Mouse (Mus musculus): ENCODE measurements around the gene Mul1. TPM values are rescaled to one million over a fixed set of nuclear protein-coding genes. Genes with fewer than 3 reads are reported as not detected.

Gene Mul1
- polyA plus RNA-seq (2014; fragmentation: Nextera tagmentation; extraction: Ambion mirVana), result 17.1 and 19.2 TPM in 2 replicates

DNA sequence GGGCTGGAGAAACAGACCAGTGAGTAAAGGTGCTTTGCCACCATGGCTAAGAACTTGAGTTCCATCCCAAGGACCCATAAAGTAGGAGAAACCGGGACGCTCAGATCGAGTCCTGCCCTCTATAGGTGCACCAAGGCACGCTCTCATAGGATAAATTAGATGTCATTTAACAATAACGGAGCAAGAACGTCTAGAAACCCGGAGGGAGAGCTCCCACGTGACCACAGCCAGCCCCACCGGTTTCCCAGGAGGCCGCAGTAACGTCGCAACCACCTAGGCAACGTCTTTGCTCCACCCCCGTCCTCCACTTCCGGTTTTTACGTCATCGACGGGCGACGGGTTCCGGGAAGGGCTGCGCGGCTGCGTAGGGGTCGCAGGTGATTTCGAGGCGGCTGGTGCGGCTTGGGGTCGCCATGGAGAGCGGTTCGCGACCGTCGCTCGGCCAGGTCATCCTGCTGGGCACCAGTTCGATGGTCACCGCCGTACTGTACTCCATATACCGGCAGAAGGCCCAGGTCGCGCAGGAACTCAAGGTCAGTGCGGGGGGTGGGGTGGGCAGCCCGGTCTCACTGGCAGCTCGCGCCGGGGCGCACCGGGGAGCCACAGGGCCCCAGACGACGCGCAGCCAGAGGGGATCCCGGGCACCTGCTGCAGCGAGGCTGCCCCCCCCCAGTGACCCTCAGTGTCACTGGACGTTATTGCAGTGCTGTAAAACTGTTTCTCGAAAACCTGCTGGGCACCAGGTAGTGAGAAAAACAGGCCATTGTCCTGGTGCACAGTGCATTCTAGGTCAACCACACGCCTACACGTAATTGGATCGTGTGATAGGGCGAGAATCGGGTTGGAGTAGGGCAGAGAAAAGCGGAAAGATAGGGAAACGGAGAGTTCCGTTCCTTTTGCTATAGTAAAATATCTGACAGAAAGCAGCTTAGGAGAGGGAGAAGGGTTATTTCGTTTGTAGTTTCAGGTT, at the start of gene Mul1:
Gene Mul1, plus strand, starts transcription at position 325 of the 970 bp plus-strand sequence.
- H3K4me1 ChIP-seq (ENCODE audit: control insufficient read depth in 2 of 2, insufficient read depth in 2 of 2, low read length in 2 of 2), result peaks cover 4 to 8% of the 10 kb centered on the region in 2 experiments
- H3K9ac ChIP-seq (ENCODE audit: low read length), result peak within 1 kb of the TSS; percentile 85
- peak within 1 kb of the TSS; percentile 79 to 85 for H3K4me3 ChIP-seq (ENCODE audit: control insufficient read depth in 1 of 2, insufficient read depth in 1 of 2, low read depth in 1 of 2, low read length in 2 of 2)
- peak; percentile 87 for ATAC-seq (ENCODE audit: insufficient number of reproducible peaks, insufficient read depth, low FRiP score, low read depth)
- peaks cover 6% of the 10 kb centered on the region; the same call in 1 of the 2 replicates for H3K27me3 ChIP-seq (ENCODE audit: control insufficient read depth, insufficient read depth, low read length)
- H3K27ac ChIP-seq (replicated peaks in 1 of 2; ENCODE audit: control insufficient read depth in 1 of 2, insufficient read depth in 1 of 2, low read depth in 2 of 2, low read length in 2 of 2), result peak within 1 kb of the TSS; percentile 34 to 56
- no peaks in the 10 kb centered on the region for H3K9me3 ChIP-seq (ENCODE audit: control insufficient read depth, low read length)
- 2% methylated on average over 64 of the region's 64 CpGs for WGBS
- peaks cover 36% of the 10 kb centered on the region for H3K36me3 ChIP-seq (ENCODE audit: control insufficient read depth, insufficient read depth, low read length)
- H3K4me2 ChIP-seq (ENCODE audit: low read length), result peak within 1 kb of the TSS; percentile 68

DNA sequence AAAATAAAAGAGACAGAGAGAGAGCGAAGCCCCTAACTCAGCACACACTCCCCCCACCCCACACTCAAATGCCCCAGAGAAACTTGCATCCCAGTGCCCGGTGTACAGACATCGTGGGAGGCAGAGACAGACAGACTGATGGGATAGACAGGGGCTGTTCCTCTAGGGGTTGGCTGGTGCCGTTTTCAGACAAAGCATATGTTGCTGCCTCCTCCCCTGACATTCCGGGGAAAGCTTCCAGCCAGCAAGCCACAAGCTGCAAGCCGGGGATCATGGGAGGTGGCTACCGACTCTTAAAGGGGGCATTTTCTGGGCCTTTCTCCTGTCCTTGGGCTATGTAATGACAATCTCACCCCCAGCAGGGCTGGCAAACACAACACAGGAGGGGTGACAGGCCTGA, 40.8 kb upstream of the Mul1 start:
- Histone ChIP-seq H3K4me3 (ENCODE audit: control insufficient read depth in 1 of 2, insufficient read depth in 1 of 2, low read depth in 1 of 2, low read length in 2 of 2) (no peak overlapping the region), H3K9me3 (ENCODE audit: control insufficient read depth, low read length) (no peaks in the 10 kb centered on the region), H3K27ac (replicated peaks in 1 of 2; ENCODE audit: control insufficient read depth in 1 of 2, insufficient read depth in 1 of 2, low read depth in 2 of 2, low read length in 2 of 2) (no peak overlapping the region), H3K36me3 (ENCODE audit: control insufficient read depth, insufficient read depth, low read length) (no peaks in the 10 kb centered on the region), H3K9ac (ENCODE audit: low read length) (no peak overlapping the region), H3K4me2 (ENCODE audit: low read length) (no peak overlapping the region), H3K4me1 (ENCODE audit: control insufficient read depth in 2 of 2, insufficient read depth in 2 of 2, low read length in 2 of 2) (peaks cover 0 to 23% of the 10 kb centered on the region in 2 experiments; a peak in 3 of 4 replicates), H3K27me3 (ENCODE audit: control insufficient read depth, insufficient read depth, low read length) (peaks cover 75% of the 10 kb centered on the region)
- no peak for ATAC-seq (ENCODE audit: insufficient number of reproducible peaks, insufficient read depth, low FRiP score, low read depth)
- WGBS, result 55% methylated on average over 7 of the region's 7 CpGs

DNA sequence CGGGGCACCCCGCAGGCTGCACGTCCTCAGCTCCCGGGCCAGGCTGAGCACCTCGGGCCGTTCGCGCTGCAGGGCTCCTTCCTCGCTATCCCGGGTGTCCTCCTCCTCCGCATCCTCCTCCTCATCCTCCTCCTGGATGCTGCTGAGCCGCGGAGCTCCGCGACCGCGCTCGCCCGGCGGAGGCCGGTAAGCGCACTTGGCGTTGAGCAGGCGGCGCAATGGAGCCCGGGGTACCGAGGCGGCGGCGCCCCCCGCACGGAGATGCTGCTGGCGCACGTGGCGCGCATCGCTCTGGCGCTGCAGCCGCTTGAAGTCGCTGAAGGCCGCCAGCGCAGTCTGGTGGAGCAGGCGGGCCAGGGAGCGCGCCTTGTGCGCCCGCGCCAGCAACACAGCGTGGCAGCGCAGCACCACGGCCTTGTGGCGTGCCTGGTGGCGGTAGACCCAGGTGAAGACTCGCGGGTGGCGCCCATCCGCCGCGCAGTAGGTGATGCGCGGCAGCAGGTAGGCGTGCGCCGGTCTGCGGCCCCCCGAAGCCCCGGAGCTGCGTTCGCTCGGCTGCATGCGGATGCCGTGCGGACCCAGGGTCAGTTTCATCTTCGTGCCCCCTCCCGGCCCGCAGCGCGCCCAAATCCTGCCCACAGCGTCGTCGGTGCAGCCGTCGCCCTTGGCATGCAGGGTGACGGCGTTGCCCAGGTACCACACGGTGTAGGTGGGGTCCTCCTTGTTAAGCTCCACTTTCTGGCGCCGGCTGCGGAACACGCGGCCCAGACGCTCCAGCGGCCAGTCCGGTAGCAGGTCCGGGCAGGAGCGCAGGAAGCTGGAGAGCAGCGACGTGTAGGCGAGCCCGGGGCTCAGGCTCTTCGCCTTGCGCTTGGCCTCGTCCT, 39.1 kb upstream of the Mul1 start:
- WGBS, result under 1% methylated on average over 94 of the region's 103 CpGs
- Histone ChIP-seq H3K27ac (replicated peaks in 1 of 2; ENCODE audit: control insufficient read depth in 1 of 2, insufficient read depth in 1 of 2, low read depth in 2 of 2, low read length in 2 of 2) (no peak overlapping the region), H3K36me3 (ENCODE audit: control insufficient read depth, insufficient read depth, low read length) (no peaks in the 10 kb centered on the region), H3K9ac (ENCODE audit: low read length) (no peak overlapping the region; the same call in 1 of the 2 replicates), H3K27me3 (ENCODE audit: control insufficient read depth, insufficient read depth, low read length) (peaks cover 81% of the 10 kb centered on the region), H3K4me3 (ENCODE audit: control insufficient read depth in 1 of 2, insufficient read depth in 1 of 2, low read depth in 1 of 2, low read length in 2 of 2) (peak overlapping the region; percentile 26 to 41), H3K4me2 (ENCODE audit: low read length) (peak overlapping the region; percentile 73), H3K4me1 (ENCODE audit: control insufficient read depth in 2 of 2, insufficient read depth in 2 of 2, low read length in 2 of 2) (peaks cover 0 to 23% of the 10 kb centered on the region in 2 experiments; a peak in 3 of 4 replicates), H3K9me3 (ENCODE audit: control insufficient read depth, low read length) (no peaks in the 10 kb centered on the region)
- ATAC-seq (ENCODE audit: insufficient number of reproducible peaks, insufficient read depth, low FRiP score, low read depth), result no peak

DNA sequence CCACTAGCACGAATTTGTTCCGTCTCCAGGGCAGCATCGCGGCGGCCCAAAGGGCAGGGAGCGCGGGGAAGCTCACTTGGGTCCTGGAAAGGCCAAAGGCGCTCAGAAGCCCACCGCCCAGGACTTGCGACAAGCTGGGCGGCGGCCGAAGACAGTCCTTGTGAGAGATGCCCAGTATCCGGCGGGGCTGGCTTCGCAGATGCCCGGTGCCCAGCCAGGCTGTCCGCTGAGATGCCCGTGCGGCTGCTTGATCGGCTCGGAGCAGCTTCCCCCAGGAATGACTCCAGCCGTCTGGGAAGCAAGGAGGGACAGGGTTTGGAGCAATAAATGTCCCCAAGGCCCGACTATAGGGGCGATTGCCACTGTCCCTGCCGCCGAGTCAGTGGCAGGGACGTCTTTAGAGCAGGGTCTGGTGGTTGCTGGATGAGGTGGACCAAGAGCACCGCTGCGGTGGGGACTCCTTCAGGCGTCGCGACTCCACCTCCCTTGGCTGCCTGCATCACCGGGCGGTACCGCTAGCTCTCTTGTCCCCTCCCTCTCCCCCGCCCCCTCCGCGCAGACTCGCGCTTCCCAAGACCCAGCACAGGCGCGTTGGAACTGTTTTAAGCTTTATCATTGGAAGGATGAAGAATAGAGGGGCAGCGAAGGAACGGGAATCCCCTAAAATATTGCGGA, 38.4 kb upstream of the Mul1 start, which contains the start of gene Fam43b:
Gene Fam43b, minus strand, starts transcription at position 558 of the 675 bp plus-strand sequence.
- no peaks in the 10 kb centered on the region for H3K9me3 ChIP-seq (ENCODE audit: control insufficient read depth, low read length)
- no peak within 1 kb of the TSS; the same call in none of the 2 replicates for H3K9ac ChIP-seq (ENCODE audit: low read length)
- no peak within 1 kb of the TSS for H3K27ac ChIP-seq (replicated peaks in 1 of 2; ENCODE audit: control insufficient read depth in 1 of 2, insufficient read depth in 1 of 2, low read depth in 2 of 2, low read length in 2 of 2)

DNA sequence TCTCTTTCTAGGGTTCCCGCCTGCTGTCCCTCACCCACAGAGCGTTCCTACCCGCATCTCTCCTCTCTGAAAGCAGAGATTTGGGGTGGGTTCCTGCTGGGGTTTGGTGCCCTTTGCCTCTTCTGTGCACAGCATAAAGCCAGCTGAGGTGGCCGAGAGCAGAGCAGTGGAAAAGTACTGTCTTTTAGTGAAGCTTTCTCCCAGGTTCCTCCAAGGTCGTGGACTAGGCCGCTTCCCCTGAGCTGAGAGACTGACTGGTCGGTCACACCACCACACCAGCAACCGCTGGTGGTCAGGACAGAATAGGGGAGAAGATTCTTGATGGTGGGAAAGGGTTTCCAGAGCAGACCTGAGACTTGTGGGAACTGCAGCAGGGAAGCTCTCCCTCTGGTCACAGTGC, 37.8 kb upstream of the Mul1 start:
- ATAC-seq (ENCODE audit: insufficient number of reproducible peaks, insufficient read depth, low FRiP score, low read depth), result no peak
- H3K4me3 ChIP-seq (ENCODE audit: control insufficient read depth in 1 of 2, insufficient read depth in 1 of 2, low read depth in 1 of 2, low read length in 2 of 2), result peak overlapping the region; percentile 11 to 41; a peak in 3 of 4 replicates
- peak overlapping the region; percentile 73 for H3K4me2 ChIP-seq (ENCODE audit: low read length)
- H3K27me3 ChIP-seq (ENCODE audit: control insufficient read depth, insufficient read depth, low read length), result peaks cover 75% of the 10 kb centered on the region
- H3K9me3 ChIP-seq (ENCODE audit: control insufficient read depth, low read length), result no peaks in the 10 kb centered on the region
- H3K27ac ChIP-seq (replicated peaks in 1 of 2; ENCODE audit: control insufficient read depth in 1 of 2, insufficient read depth in 1 of 2, low read depth in 2 of 2, low read length in 2 of 2), result no peak overlapping the region
- H3K9ac ChIP-seq (ENCODE audit: low read length), result no peak overlapping the region; the same call in 1 of the 2 replicates
- 7% methylated on average over 8 of the region's 8 CpGs for WGBS
- peaks cover 0 to 23% of the 10 kb centered on the region in 2 experiments; a peak in 3 of 4 replicates for H3K4me1 ChIP-seq (ENCODE audit: control insufficient read depth in 2 of 2, insufficient read depth in 2 of 2, low read length in 2 of 2)
- no peaks in the 10 kb centered on the region for H3K36me3 ChIP-seq (ENCODE audit: control insufficient read depth, insufficient read depth, low read length)

More for the DNA sequence above, 38.4 kb upstream of the Mul1 start, which contains the start of gene Fam43b:
- Histone ChIP-seq H3K4me3 (ENCODE audit: control insufficient read depth in 1 of 2, insufficient read depth in 1 of 2, low read depth in 1 of 2, low read length in 2 of 2) (peak within 1 kb of the TSS; percentile 26 to 41), H3K4me2 (ENCODE audit: low read length) (peak within 1 kb of the TSS; percentile 73), H3K4me1 (ENCODE audit: control insufficient read depth in 2 of 2, insufficient read depth in 2 of 2, low read length in 2 of 2) (peaks cover 0 to 23% of the 10 kb centered on the region in 2 experiments; a peak in 3 of 4 replicates), H3K36me3 (ENCODE audit: control insufficient read depth, insufficient read depth, low read length) (no peaks in the 10 kb centered on the region), H3K27me3 (ENCODE audit: control insufficient read depth, insufficient read depth, low read length) (peaks cover 77% of the 10 kb centered on the region)
- ATAC-seq (ENCODE audit: insufficient number of reproducible peaks, insufficient read depth, low FRiP score, low read depth), result no peak
- under 1% methylated on average over 44 of the region's 46 CpGs for WGBS

DNA sequence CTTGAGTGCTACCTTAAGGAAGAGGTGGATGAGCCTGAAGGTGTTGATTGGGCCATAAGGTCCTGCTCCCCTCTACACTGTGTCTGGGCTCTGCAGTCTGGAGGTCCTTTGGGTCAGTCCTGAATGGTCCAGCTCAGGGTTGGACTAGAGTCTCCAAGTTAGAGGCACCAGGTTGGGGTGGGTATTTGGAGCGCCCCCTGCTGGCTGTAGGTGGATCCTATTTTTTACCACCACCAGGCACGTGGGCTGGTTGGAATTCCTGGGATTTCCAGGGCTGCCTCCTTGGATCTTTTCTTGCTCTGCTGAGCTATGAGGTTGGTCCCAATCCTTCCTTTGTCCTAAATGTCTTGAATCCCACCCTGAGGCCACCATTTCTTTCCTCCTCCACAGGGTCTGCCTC, 29.7 kb upstream of the Mul1 start:
- WGBS, result 3% methylated on average over 2 of the region's 2 CpGs

More for the DNA sequence above, 29.7 kb upstream of the Mul1 start:
- no peaks in the 10 kb centered on the region for H3K36me3 ChIP-seq (ENCODE audit: control insufficient read depth, insufficient read depth, low read length)
- no peaks in the 10 kb centered on the region for H3K9me3 ChIP-seq (ENCODE audit: control insufficient read depth, low read length)
- no peak overlapping the region for H3K4me2 ChIP-seq (ENCODE audit: low read length)
- no peaks in the 10 kb centered on the region for H3K4me1 ChIP-seq (ENCODE audit: control insufficient read depth in 2 of 2, insufficient read depth in 2 of 2, low read length in 2 of 2)
- H3K4me3 ChIP-seq (ENCODE audit: control insufficient read depth in 1 of 2, insufficient read depth in 1 of 2, low read depth in 1 of 2, low read length in 2 of 2), result no peak overlapping the region
- no peak for ATAC-seq (ENCODE audit: insufficient number of reproducible peaks, insufficient read depth, low FRiP score, low read depth)
- H3K27ac ChIP-seq (replicated peaks in 1 of 2; ENCODE audit: control insufficient read depth in 1 of 2, insufficient read depth in 1 of 2, low read depth in 2 of 2, low read length in 2 of 2), result no peak overlapping the region
- no peak overlapping the region for H3K9ac ChIP-seq (ENCODE audit: low read length)
- 0 out of 2 replicates have a peak, but pooled peaks cover 1% of the 10 kb centered on the region for H3K27me3 ChIP-seq (ENCODE audit: control insufficient read depth, insufficient read depth, low read length)
